Comparison of ENCODE assay signal across 9 mouse cellular contexts in genomic region chr2:165922047-165922728, GRCm38 (mm10). TPM values are rescaled to one million over a fixed set of nuclear protein-coding genes. Genes with fewer than 3 reads are reported as not detected.
DNase-seq lines count a peak whose midpoint lies in the region; ATAC-seq and TF ChIP-seq lines count a peak whose summit lies in the region.
"Had no signal": no experiment of that assay in that cellular context is flagged by ENCODE, and none has a peak within 500 bp of the region (broad histone marks: within the 10 kb centered on the region; RNA-seq: fewer than 3 reads in every experiment).

No protein-coding gene starts in this region.

- no peaks in the 10 kb centered on the region for H3K36me3 ChIP-seq in liver, embryonic 14.5 days (replicated peaks; ENCODE audit: control insufficient read depth, insufficient read depth, low read depth)
- no peaks in the 10 kb centered on the region for H3K36me3 ChIP-seq in stomach, embryonic 14.5 days (ENCODE audit: control insufficient read depth, insufficient read depth, low read length)
- no peaks in the 10 kb centered on the region for H3K36me3 ChIP-seq in neural tube, embryonic 15.5 days
- H3K36me3 ChIP-seq in midbrain, embryonic 13.5 days = no peaks in the 10 kb centered on the region
- H3K36me3 ChIP-seq: midbrain, embryonic 12.5 days had no signal

- DNase-seq in R1 (ENCODE audit: low read depth, low spot score) = peak; percentile 99
- DNase-seq in forelimb bud, embryonic 11.5 days (ENCODE audit: low read depth, low spot score) = peak; percentile 66
- peak; percentile 46 to 52 (median 47) for DNase-seq in liver, embryonic 14.5 days (ENCODE audit: low read depth in 3 of 3, low spot score in 3 of 3)
- DNase-seq in gastrocnemius, postnatal 14 days = no peak
- no peak for DNase-seq in gastrocnemius, postnatal 4 days (ENCODE audit: low spot score in 2 of 2)

- no peak overlapping the region for H3K9ac ChIP-seq in liver, embryonic 14.5 days (replicated peaks)
- no peak overlapping the region for H3K9ac ChIP-seq in stomach, embryonic 14.5 days (replicated peaks; ENCODE audit: low read depth, low read length)
- H3K9ac ChIP-seq in neural tube, embryonic 15.5 days (replicated peaks) = no peak overlapping the region
- no peak overlapping the region for H3K9ac ChIP-seq in midbrain, embryonic 13.5 days (replicated peaks)
- H3K9ac ChIP-seq: midbrain, embryonic 12.5 days had no signal

- peak; percentile 75 for ATAC-seq in liver, embryonic 14.5 days (ENCODE audit: insufficient read depth)
- ATAC-seq in stomach, embryonic 14.5 days (ENCODE audit: insufficient number of reproducible peaks, insufficient read depth, low FRiP score, low read depth) = peak; percentile 85
- ATAC-seq in neural tube, embryonic 15.5 days (ENCODE audit: low FRiP score) = no peak
- no peak for ATAC-seq in midbrain, embryonic 13.5 days

- TF ChIP-seq EP300 in liver, embryonic 14.5 days (IDR thresholded peaks at IDR 0.05; ENCODE audit: low read depth) = no peak

- no peaks in the 10 kb centered on the region for H3K9me3 ChIP-seq in liver, embryonic 14.5 days (ENCODE audit: control insufficient read depth, low read length)
- no peaks in the 10 kb centered on the region for H3K9me3 ChIP-seq in stomach, embryonic 14.5 days (ENCODE audit: control insufficient read depth, low read depth, low read length)
- no peaks in the 10 kb centered on the region for H3K9me3 ChIP-seq in neural tube, embryonic 15.5 days (replicated peaks)
- H3K9me3 ChIP-seq in midbrain, embryonic 13.5 days = no peaks in the 10 kb centered on the region
- H3K9me3 ChIP-seq: midbrain, embryonic 12.5 days had no signal

- intact Hi-C loops in gastrocnemius, postnatal 14 days (cut with DNase I; ENCODE audit: low total_unique reads) = loop anchor here (5.0 kb wide), 1 partner anchor 130 kb away; no protein-coding TSS in a partner anchor

- 24% methylated on average over 13 of the region's 13 CpGs for WGBS in liver, embryonic 14.5 days (ENCODE audit: insufficient replicate concordance)
- 54% methylated on average over 13 of the region's 13 CpGs for WGBS in stomach, embryonic 14.5 days
- WGBS in neural tube, embryonic 15.5 days = 58% methylated on average over 13 of the region's 13 CpGs
- WGBS in midbrain, embryonic 13.5 days = 67% methylated on average over 13 of the region's 13 CpGs

- H3K27ac ChIP-seq in liver, embryonic 14.5 days = no peak overlapping the region
- no peak overlapping the region for H3K27ac ChIP-seq in stomach, embryonic 14.5 days (ENCODE audit: low read length)
- no peak overlapping the region for H3K27ac ChIP-seq in neural tube, embryonic 15.5 days (replicated peaks)
- no peak overlapping the region for H3K27ac ChIP-seq in midbrain, embryonic 13.5 days
- H3K27ac ChIP-seq: midbrain, embryonic 12.5 days had no signal

- no peaks in the 10 kb centered on the region for H3K27me3 ChIP-seq in liver, embryonic 14.5 days (ENCODE audit: control insufficient read depth, insufficient read depth, low read length)
- H3K27me3 ChIP-seq in stomach, embryonic 14.5 days (ENCODE audit: control insufficient read depth, insufficient read depth, low read length) = no peaks in the 10 kb centered on the region
- H3K27me3 ChIP-seq in neural tube, embryonic 15.5 days (replicated peaks) = no peaks in the 10 kb centered on the region
- no peaks in the 10 kb centered on the region for H3K27me3 ChIP-seq in midbrain, embryonic 13.5 days
- H3K27me3 ChIP-seq: midbrain, embryonic 12.5 days had no signal

- peaks cover 0 to 16% of the 10 kb centered on the region in 2 experiments; a peak in 2 of 4 replicates for H3K4me1 ChIP-seq in liver, embryonic 14.5 days (replicated peaks; ENCODE audit: control insufficient read depth in 2 of 2, insufficient read depth in 2 of 2, low read length in 1 of 2)
- no peaks in the 10 kb centered on the region for H3K4me1 ChIP-seq in stomach, embryonic 14.5 days (ENCODE audit: control insufficient read depth, insufficient read depth, low read length)
- peaks cover 3% of the 10 kb centered on the region; the same call in 1 of the 2 replicates for H3K4me1 ChIP-seq in neural tube, embryonic 15.5 days
- H3K4me1 ChIP-seq in midbrain, embryonic 13.5 days (replicated peaks) = no peaks in the 10 kb centered on the region
- H3K4me1 ChIP-seq: midbrain, embryonic 12.5 days had no signal

- H3K4me2 ChIP-seq in liver, embryonic 14.5 days (ENCODE audit: low read depth) = peak overlapping the region; percentile 36
- H3K4me2 ChIP-seq in stomach, embryonic 14.5 days (replicated peaks; ENCODE audit: low read depth, low read length) = no peak overlapping the region
- H3K4me2 ChIP-seq in neural tube, embryonic 15.5 days = no peak overlapping the region
- H3K4me2 ChIP-seq in midbrain, embryonic 13.5 days (replicated peaks) = no peak overlapping the region
- H3K4me2 ChIP-seq: midbrain, embryonic 12.5 days had no signal

- TF ChIP-seq CTCF in liver, embryonic 14.5 days (IDR thresholded peaks at IDR 0.05; ENCODE audit: low read depth) = no peak

- H3K4me3 ChIP-seq in liver, embryonic 14.5 days (ENCODE audit: insufficient read depth in 1 of 2, low read depth in 2 of 2, low read length in 2 of 2) = no peak overlapping the region
- H3K4me3 ChIP-seq in stomach, embryonic 14.5 days (ENCODE audit: low read depth, low read length) = no peak overlapping the region
- H3K4me3 ChIP-seq in neural tube, embryonic 15.5 days (replicated peaks) = no peak overlapping the region
- no peak overlapping the region for H3K4me3 ChIP-seq in midbrain, embryonic 13.5 days (replicated peaks)
- H3K4me3 ChIP-seq: midbrain, embryonic 12.5 days had no signal

RNA-seq across cellular contexts. Expression of gene Zmynd8, which starts 23.4 kb away (rescaled TPM):
- 13.5 and 17.7 TPM in 2 replicates for polyA plus RNA-seq in liver, embryonic 14.5 days (2012; rRNA removed)
- 16.3 and 18.5 TPM in 2 replicates for polyA plus RNA-seq in liver, embryonic 14.5 days (2014; fragmentation: Nextera tagmentation; extraction: Ambion mirVana)
- polyA plus RNA-seq in stomach, embryonic 14.5 days (2014; fragmentation: Nextera tagmentation; extraction: Ambion mirVana) = 53.1 and 57.6 TPM in 2 replicates
- 10 to 100 TPM; 20.7 to 22.0 TPM for total RNA-seq in gastrocnemius, postnatal 14 days (2021)
- 79.3 and 79.5 TPM in 2 replicates for polyA plus RNA-seq in neural tube, embryonic 15.5 days (2015; fragmentation: Nextera tagmentation; extraction: Ambion mirVana)
- polyA plus RNA-seq in midbrain, embryonic 13.5 days (2015; fragmentation: Nextera tagmentation; extraction: Ambion mirVana) = 85.4 and 86.8 TPM in 2 replicates
- 10 to 100 TPM; 39.0 to 39.6 TPM for total RNA-seq in gastrocnemius, postnatal 4 days (2021)

Comparison
In these comparisons a context has a peak if more than half of its experiments do, and no peak if none do; other contexts are left out.
1. DNase-seq: peak in R1 (single experiment), forelimb bud, embryonic 11.5 days (single experiment) and liver, embryonic 14.5 days (3 of 3); none in gastrocnemius, postnatal 14 days (single experiment) and gastrocnemius, postnatal 4 days (0 of 2).
2. ATAC-seq: peak in liver, embryonic 14.5 days (single experiment) and stomach, embryonic 14.5 days (single experiment); none in neural tube, embryonic 15.5 days (single experiment) and midbrain, embryonic 13.5 days (single experiment).